Mouse (Mus musculus) right cerebral cortex, postnatal 36 days (tissue): Measurements from ENCODE around the gene Ina.

Experiments
- DNase-seq, 2 experiments: peaks; one replicate each; pipeline ENCODE4 v3.0.0; 2022; ENCODE audit warnings: low spot score in 2 of 2, mixed read lengths in 1 of 2

The Ina gene

DNA sequence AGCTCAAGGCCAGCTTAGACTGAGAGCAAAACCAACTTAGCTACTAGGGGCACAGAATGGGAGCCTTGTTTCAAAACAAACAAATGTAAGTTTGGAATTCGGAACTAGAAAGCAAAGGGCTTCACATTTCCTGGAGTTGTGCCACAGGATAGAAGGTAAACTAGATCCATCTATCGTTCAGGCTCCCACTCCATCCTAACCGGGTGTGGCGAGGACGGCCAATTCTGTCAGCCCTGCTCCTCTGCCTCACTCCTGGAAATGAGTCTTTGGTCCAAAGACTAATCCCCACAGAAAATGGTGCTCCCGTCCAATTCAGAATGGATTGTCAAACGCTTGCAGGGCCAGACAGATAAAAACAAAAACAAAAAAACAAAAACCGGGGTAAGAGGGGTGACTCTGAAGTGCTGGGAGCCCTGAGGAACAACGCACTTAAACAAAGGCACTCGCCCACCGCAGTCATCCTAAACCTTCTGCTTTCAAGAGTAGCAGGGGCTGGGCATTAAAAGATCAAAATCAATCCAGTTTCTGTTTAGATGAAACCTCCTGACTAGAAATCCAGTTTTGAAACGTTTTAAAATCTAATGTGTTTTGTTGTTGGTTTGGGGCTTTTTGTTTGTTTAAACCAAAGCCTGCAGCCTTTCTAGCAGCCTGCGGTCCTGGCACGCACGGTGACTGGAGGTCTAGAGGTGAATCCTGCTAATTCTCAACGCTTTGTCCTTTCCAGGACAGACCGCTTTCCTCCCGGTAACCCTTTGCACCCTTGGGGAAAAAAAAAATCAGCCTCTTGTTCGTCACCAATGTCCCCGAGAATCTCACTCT is 949 bp upstream of the Ina start:
- no peak for DNase-seq

GRCm38 (mm10) chr19:47014159-47014446 is 395 bp upstream of the Ina start:
- no peak for DNase-seq

DNA sequence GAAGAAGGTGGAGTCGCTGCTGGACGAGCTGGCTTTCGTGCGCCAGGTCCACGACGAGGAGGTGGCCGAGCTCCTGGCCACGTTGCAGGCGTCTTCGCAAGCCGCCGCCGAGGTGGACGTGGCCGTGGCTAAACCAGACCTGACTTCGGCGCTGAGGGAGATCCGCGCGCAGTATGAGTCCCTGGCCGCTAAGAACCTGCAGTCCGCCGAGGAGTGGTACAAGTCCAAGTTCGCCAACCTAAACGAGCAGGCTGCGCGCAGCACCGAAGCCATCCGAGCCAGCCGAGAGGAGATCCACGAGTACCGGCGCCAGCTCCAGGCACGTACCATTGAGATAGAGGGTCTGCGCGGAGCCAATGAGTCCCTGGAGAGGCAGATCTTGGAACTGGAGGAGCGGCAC is 898 bp downstream of the Ina start:
- peak in 1 of 2 experiments; percentile 30 for DNase-seq

- DNase-seq, result no peak
Measured at GRCm38 (mm10) chr19:47015965-47016364, 1.5 kb downstream of the Ina start.

GRCm38 (mm10) chr19:47016487-47016886 is 2.0 kb downstream of the Ina start:
- no peak for DNase-seq

DNA sequence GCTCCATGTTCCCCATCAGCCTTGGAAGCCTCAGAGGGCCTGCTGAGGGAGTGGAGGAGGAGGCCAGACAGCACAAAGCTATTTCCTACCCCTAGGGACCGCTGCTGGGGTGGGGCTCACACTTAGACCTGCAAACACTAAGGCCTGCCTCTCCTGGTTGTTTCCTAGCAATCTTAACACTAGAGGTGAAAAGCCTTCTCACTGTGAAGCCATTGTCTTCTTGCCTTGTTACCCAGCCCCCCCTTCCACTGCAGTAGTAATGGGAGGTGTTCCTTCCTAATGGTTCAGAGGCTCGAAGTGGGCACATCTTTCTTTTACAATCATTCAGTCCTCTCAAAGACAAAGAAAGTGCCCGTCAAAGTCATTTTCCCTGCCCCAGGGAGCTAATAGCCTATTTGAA is 3.3 kb downstream of the Ina start:
- no peak for DNase-seq

DNA sequence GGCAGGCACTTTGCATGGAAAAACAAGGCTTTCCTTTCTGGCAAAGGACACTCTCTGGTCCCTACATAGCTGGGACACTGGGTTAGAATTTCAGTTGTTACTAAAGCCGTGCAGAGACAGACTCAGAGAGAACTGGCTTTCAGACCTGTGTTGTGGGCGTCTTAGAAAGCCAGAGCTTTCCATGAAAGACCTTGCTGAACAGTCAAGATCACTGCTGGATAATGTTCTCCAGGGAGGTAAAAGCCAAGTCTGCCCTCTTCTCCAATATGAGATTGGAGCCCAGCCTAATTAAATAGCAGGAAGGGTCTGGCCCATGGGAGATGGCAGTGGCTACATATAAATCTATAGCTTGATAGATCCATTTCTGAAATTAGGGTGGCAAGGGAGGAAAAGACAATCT is 3.8 kb downstream of the Ina start:
- DNase-seq, result no peak

GRCm38 (mm10) chr19:47019326-47019725 is 4.8 kb downstream of the Ina start:
- no peak for DNase-seq

DNA sequence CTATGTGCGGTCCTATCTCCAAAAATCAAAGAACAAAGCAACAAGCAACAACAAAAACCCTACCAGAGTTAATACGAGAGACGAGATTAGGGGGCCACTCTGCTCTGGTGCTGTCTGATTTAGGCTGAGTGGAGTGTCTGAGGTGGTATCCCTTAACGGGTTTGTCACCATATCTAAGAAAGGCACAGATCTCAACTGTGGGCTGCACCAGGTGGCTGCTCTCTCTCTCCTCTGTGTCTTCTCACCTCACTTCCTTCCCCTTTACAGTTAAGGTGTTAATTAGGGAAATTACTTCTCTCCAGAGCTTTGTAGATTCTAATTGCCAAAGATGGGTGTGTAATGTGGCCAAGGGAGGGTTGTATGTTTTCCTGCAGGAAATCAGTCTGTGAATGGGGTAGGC is 8.2 kb downstream of the Ina start:
- DNase-seq, result no peak

DNA sequence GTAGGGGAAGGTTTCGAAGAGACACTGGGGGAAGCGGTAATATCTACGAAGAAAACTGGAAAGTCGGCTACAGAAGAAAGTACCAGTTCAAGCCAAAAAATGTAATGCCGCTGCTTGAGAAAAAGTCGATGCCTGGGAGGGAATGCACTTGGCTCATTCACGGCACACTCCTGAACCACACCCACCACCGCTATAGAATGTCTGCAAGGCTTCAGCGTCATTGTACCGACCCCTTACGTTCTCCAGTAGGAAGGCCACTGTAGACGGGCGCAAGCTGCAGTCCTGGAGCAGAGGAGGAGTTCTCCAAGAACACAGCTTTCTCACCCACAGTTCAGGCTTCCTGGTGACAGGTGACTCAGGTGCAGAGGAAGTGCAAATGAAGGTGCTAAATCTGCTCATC is 9.0 kb downstream of the Ina start:
- DNase-seq, result no peak

- DNase-seq, result peak; percentile 45 to 78
Measured at GRCm38 (mm10) chr19:47024954-47025353, 10.5 kb downstream of the Ina start.

GRCm38 (mm10) chr19:47026513-47026912 is 12.0 kb downstream of the Ina start:
- DNase-seq, result no peak

DNA sequence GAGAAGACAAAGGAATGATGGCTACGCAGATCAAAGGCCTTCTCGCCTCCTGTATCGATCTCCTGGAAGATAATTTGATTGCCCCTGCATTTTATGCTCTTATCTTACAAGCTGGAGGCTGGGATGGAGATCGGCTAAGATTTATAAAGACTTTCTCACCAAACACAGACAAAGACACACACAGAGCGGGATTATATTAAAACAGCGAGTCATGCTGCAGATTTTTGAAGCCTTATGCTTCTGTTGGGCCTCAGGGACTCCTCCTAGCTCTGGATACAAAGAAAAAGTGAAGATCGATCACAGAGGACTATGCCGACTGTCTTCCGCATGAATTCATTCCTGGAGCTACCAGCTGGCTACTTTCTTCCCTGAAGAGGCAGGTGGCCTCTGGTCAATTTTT is 15.3 kb downstream of the Ina start:
- DNase-seq, result no peak

- no peak for DNase-seq
Measured at GRCm38 (mm10) chr19:47031770-47032169, 17.3 kb downstream of the Ina start.

- peak; percentile 57 to 72 for DNase-seq
Measured at GRCm38 (mm10) chr19:47034916-47035315, 20.4 kb downstream of the Ina start.

DNA sequence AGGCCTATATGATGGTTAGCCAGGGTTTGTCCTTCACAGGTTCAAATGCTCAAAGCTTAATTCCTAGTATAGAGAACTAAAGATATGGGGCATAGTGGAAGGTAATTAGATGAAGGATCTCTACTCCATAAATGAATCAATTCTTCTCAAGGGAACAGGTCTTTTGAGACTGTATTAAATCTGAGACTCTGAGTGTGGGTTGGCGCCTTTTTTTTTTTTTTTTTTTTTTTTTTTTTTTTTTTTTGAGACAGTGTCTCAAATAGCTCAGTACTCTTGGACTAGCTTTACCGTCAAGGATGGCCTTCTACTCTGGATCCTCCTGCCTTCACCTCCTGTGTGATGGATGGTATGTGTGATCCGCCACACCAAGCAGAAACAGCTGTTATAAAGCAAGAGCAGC is 22.1 kb downstream of the Ina start:
- no peak for DNase-seq

DNA sequence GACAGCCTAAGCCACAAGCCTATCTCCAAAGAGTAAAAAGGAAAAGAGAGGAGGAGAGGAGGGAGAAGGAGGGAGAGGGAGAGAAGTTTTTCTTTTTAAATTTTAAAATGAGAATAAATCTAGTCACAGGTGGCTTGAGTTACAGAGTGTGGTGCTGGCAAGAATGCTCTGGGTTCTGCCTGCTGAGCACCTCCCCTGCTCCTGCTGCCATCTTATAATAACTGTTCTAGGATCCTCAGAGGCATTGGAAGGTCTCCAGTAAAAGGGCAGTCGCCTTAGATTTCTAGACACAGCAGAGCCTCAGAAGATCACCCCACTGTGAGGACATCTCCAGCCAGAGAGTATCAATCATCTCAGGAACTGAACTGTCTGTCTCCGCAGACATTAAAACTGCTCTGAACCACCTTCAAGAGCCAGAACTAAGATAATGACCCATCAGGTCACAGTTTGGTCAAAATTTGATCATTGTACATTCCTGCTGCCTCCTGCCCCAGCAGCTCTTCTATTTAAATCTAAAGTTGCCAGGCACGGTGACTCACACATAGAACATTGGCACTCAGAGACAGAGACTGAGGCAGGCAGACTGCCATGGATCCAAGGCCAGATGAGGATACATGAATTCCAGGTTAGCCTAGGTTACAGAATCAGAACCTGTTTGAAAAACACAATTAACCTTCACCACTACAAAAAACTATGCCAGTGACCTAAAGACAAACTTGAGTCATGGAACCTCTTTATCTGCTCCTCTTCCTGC is 26.4 kb downstream of the Ina start:
- DNase-seq, result no peak

- DNase-seq, result no peak
Measured at GRCm38 (mm10) chr19:47043608-47044007, 29.1 kb downstream of the Ina start.

GRCm38 (mm10) chr19:47046343-47046742 is 31.8 kb downstream of the Ina start:
- DNase-seq, result no peak

DNA sequence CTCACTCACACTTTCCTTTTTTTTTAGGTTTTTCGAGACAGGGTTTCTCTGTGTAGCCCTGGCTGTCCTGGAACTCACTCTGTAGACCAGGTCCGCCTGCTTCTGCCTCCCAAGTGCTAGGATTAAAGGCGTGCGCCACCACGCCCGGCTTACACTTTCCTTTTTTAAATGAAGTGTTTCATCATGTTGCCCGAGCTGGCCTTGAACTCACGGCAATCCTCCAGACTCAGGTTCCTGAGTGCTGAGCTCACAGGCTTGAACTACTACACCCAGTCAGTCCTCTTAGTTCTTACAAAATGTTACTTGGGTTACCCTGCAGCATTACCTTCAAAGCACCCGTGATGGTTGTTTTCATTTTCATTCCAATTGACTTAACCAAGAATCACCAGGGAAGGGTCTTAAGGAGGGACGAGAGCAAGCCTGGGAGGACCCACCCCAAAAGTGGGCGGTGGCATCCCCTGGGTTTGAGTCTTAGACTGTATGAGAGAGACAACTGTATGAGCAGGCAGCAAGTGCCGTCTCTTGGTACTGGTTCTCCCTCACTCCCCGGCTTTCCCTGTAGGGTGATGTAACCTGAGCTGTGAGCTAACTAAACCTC is 32.8 kb downstream of the Ina start:
- no peak for DNase-seq

- no peak for DNase-seq
Measured at GRCm38 (mm10) chr19:47049061-47049460, 34.6 kb downstream of the Ina start.

DNA sequence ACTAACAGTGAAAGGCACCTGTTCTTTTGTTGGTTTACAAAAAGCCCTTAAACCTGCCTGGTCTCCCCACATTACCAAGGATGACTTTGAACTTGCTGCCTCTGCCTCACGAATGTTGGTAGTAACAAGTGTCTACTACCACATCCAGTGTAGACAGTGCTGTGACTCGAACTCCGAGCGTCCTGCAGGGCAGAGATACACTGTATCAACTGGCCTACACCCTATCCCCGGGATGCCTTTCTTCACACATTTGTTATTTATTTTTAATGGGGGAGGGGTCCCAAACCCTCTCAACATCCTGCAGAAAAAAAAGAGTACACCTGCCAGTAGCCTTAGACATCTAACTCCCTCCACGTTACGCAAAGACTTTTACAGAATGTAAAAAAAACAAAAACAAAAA is 35.3 kb downstream of the Ina start:
- no peak for DNase-seq
